Mouse (Mus musculus) cerebellum, postnatal 10 days (tissue): ENCODE results near the gene Vcp.
"Not testable (repeated sequence)": the region's sequence is repeated elsewhere in the genome, so short reads cannot be mapped to it uniquely, and the experiment has no call there.

ENCODE experiments used
- DNase-seq, 2 experiments: peaks; one replicate each; pipeline ENCODE4 v3.0.0; 2021; ENCODE audit warnings: mixed read lengths in 2 of 2

Gene Vcp

DNA sequence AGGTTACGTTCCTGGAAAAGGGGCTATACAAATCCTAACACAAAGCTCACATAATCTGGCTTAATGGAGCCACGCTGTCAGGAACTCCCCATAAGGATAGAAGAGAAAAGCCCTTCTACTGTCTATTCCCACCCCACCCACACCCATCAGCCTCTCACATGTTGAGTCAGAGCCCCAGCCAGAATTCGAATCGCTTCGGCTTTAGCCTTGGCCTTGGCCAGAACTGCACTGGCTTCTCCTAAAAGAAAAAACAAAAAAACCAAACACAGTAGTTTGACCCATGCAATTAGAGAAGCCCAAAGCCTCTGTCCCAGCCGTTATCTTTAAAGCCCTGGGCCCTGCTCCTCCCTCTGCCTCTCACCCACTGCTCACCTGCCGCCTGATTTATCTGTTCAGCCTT lies 28.8 kb upstream of the Vcp start:
- DNase-seq, result no peak

DNA sequence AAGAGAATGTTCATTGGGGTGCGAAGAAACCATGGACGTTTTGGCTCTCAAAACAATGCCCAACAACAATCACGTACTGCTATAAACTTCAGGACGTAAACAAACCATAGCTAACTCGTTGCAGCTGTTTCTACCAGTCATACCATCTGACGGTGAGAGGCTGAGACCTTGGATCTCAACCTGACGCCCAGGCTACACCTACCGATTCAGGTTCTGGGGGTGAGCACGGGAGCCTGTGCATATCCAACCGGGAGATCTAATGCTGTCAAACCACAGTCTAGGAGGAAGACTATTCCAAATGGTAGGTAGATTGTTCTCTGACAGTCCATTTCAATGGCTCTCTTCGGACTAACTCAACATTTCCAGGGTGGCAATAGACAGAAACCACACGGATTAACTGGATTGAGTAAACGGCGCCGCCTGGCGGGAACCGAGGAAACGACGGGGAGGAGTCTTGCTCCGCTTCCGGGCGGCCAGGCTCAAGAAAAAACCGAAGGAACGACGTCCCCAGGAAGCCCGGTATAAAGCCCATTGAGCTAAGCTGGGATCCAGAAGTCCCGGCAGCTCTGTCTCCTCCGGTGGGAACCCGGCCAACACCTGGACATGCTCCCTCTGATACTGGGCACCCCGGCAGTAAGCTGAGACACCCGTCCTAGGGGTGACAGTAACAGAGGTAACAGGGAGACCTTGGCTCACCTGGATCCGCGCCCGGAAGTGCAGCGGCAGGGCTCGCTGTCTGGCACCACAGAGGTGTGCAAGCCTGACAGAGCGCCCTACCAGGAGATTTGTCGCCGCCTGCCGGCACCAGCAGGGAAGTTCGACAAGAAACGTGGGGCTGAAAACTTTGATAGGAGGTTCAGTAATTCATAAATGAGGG lies 25.0 kb upstream of the Vcp start, which contains the start of gene Pigo:
Pigo (minus strand) TSS at position 736 of the 877 bp plus-strand sequence.
- peak; percentile 99 for DNase-seq

DNA sequence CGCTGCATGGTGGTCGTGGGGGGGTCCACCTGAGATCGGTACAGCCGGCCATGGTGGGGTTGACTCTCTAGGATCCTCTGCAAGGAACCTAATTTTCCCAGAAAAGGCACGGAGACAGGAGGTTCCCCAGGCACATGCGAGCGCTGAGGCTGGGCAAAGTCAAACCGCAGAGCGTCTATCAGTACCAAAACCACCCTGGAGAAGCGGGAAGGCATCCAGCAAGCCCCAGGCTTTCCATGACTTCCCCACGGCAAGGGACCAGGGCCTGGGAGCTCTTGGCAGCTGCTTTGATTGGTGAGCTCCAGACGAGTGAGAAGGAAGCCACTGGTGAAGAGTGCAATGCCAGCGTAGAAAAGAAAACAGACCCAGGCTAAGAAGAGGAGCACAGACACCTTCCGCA lies 24.4 kb upstream of the Vcp start:
- peak; percentile 47 to 51 for DNase-seq

DNA sequence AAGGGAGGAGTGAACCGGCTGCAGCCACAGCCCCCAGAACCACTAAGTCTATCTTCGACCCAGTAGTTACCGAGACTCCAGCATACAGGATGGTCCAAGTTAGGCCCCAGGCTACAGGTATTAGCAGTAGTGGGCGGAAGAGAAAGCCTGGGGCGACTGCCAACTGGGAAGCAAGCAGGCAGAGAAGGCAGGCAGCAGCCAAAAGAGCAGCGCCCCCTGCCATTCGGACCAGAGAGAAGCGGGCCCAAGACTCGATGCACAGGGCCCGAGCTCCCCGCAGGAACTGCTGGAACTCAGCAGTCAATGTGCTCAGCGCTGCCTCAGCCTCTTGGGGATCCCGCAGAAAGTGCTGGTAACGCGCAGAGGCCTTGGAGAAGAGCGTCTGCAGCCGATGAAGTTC lies 21.0 kb upstream of the Vcp start:
- peak; percentile 42 to 55 for DNase-seq

DNA sequence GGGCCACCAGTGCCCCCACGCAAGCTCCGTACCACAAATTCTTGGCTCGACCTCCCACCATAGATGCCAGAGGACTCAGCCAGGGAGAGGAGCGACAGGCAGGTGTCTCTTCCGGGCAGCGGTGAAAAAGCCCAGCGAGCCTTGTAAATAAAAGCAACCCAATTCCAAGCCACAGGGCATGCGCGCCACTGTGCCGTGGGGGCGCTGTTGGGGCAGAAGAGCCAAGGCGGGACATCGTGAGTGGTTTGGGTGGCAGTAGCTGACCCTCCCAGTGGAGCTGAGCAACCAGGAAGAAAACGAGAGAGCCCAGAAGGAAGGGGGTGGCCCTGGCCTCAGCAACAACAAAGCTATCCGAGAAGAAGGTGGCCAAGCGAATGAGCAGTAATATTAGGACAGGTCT lies 20.6 kb upstream of the Vcp start:
- DNase-seq, result no peak

DNA sequence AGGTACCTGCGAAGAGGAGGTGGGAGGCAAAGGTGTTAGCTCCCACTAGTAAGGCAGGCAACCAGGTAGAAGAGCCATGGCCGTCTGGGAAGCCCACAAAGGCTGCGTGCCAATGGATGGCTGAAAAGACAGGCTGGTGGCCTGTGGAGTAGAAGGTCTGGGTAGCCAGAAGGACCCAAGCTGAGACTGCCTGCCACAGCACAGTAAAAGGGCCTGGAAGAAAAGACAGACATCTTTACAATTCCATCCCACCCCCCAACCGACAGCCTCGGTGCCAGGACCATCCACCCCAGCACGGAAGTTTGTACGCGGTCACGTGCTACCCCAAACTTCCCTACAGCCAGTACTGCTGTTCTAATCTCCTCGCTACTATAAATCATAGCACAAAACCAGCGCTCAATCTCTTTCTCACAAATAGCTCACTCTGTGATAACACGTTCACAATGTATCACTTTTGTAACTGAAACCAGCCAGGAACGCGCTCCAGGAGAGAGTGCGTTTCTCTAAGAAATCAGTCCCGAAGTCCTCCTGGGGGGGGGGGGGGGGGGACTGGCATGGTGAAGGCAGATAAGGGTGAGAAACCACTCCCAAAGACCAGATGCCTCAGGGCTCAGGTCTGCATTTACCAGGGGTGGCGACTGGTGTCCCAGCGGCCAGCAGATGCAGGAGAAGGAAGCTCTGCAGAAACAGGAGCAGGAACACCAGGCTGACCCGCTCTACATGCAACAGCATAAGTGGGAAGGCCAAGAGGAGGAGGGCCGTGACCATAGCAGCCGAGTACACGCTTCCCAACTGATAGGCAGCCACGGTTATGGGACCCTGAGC lies 19.5 kb upstream of the Vcp start:
- DNase-seq, result no peak

DNA sequence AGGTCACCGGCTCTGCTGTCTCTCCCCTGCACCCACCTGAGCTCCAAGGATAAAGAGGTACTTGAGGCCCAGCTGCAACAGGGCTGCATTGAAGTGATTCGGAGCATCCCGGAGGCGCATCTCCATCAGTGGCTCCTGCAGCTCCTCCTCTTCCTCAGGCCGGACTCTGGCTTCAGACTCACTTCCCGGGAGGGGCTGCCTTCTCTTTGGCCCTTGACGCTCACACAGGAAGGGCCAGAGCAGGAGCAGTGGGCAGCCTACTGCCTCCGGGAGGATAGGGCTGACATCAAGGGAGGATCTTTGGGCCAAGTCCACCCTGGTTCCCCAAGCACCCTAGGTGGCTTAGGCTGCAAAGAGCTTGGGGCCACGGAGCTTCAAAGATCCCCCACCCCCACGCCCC lies 18.9 kb upstream of the Vcp start:
- no peak for DNase-seq

DNA sequence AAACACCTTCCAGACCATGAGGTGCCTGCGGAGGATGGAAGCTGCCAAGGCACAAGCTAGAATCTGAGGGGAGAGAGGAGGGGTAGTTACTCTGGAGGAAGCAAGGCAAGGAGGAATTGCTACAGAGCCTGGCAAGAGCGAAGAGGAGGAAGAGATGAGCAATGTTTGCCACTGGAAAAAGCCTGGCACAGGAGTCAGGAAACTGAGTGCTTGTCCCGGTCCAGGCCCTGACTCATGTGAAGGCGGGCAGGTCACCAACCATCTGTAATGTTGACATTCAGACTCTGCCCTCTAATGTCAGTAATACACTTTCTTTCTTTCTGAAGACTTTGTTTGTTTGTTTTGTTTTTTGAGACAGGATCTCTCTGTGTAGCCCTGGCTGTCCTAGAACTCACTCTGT lies 17.8 kb upstream of the Vcp start:
- no peak for DNase-seq

DNA sequence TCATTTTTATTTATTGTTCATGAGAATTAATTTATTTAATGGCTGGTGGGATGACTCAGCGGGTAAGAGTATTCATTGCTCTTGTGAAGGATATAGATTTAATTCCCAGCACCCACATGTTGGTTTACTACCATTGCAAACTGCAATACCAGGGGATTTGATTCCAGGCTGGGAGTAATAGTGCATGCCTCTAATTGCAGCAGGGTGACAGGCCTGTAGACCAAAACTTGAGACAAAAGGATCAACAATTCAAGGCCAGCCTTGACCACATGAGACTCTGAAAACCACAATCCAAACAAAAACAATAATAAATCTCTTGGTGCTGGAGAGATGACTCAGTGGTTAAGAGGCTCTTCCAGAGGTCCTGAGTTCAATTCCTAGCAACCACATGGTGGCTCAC lies 11.8 kb upstream of the Vcp start:
- no peak for DNase-seq

DNA sequence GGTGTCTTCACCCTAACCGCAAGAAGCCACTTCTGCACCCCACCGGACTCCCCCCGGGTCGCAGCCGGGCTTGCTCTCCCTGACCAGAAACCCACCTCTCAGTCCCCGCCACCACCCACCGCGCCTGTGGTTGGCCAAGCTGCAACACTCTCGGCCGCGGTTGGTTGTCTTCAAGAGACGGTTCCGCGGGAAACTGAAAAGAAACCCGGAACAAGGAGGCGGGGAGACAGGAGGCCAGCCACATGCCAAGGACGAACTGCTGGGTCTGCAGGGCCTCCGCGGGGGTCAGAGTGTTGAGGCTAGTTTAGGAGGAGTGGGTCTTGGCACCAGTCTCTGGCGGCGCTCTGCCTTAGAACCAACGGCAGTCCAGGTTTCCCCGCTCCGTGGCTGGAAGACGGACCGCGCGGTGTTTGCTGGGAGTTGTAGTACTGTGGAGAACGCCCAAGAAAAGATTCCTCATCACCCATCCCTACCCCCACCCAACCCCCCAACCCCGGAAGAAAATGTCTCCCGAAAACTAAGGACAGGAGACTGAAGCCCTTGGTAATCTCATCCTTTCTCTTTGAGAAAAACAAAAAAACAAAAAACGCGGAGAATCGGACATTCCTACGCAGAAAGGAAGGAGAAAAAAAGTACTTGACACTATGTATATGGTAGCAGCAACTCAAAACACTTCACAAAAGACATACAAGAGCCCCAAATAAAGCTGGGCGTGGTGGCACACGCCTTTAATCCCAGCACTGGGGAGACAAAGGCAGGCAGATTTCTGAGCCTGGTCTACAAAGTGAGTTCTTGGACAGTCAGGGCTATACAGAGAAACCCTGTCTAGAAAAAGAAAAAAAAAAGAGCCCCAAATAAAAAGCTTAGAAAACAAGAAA lies 10.1 kb upstream of the Vcp start, which contains the start of gene Fancg:
Fancg (minus strand) TSS at position 346 of the 878 bp plus-strand sequence.
- peak; percentile 92 to 95 for DNase-seq

DNA sequence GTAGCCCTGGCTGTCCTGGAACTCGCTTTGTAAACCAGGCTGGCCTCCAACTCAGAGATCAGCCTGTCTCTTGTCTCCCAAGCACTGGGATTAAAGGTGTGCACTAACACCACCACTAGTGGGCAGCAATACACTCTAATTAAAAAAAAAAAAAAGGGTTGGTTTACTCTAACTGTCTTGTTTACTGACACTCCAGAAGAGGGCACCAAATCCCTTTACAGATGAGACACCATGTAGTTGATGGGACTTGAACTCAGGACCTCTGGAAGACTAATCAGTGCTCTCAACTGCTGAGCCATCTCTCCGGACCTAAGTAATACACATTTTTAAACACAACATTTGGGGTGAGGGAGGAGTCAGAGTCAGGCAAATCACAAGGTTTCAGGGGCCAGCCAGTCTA lies 5.5 kb upstream of the Vcp start:
- DNase-seq, result peak; percentile 56 to 73

DNA sequence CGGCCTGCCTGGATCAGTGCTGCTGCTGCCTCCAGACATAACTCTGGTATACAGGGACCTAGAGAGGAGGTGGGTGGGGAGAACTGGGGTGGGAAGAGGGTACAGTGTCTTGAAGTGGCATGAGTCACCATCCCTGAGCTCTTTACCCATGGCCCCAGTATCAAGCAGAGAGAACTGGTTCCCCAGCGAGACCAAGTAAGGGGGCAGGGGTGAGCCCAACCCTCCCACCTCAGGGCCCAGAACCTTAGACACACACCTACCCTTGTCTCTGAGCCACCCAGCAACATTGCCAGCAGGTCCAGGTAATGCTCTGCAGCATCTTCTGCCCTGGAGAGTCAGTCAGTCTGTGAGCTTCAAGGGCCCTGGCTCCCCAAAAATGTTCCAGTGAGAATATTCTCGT lies 4.6 kb upstream of the Vcp start:
- DNase-seq, result no peak

DNA sequence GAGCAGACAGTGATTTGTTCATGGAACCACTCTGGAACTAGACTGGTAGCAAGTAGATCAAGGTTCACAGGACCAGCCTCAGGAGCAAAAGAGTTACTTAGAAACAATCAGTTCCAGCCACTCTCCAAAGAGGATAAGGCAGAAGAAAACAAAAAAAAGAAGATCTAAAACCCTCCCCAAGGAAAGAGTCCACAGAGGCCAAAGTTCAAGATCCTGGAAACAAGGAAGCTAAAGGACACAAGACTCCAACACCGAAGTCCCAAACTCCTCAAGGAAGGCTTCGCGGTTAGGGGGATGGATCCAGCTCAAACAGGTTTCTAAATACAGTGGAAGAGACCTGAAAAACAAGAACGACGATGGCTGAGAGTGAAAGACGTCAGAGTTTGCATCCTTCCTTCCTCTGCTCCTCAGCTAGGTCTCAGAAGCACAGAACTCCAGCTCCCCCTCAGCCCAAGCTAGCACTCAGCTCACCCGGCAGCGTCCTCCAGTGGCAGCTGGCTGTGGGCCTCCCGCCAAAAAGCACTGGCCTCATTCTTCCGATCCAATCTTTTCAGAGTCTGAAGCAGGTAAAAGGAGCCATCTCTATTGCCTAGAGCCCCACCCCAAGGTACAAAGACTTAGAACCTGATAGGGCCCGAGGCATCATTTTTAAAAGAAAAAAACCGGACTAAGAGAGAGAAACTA lies 2.6 kb upstream of the Vcp start:
- peak in 1 of 2 experiments; percentile 33 for DNase-seq

DNA sequence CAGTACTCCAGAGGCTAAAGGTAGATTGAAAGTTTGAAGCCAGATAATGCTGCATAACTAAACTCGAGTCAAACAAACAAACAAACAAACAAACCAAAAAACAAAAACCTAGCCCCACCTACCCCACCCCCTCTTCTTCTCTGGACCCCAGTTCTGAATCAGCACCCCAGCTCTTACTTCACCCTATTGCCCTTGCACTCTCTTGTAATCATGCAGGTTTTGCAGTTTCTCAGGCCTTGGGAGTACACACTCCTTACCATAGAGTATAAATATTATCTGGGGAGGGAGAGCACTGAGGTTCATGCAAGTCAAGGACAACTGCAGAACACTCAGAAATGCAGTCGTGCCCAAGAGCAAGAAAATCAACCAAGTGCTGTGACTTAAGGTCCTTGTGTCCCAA lies 965 bp upstream of the Vcp start:
- no peak for DNase-seq

DNA sequence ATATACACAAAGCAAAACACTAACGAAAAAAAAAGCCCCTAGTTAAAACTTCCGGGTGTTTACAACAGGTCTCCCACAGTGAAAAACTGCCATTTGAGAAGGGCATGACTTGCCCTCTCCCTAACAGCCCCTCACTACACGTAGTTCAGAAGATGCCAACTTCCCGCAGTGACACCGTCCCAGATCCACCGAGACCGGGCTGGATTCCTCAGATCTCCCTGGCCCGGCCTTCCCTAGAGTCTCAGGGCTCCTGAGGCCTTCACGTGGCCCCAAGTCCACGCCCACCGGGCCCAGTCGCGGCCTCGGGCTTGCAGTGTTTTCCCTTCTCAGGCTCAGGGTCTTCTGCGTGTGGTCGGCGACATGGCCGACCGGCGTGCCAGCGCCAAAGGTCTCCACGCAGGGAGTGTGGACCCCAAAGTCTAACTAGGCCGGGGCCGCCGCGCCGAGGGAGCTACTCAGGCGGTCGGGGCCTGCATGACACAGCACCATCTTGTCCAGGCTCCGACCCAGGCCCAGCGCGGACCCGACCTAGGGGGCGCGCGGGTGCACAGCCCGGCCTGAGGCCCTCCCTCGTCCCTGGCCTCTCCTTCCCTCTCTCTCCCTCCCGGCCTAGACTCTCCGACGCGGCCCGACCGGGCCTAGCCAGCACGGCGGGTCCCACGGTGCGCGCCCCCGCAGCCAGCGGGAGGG lies 711 bp downstream of the Vcp start:
- DNase-seq, result peak; percentile 84

DNA sequence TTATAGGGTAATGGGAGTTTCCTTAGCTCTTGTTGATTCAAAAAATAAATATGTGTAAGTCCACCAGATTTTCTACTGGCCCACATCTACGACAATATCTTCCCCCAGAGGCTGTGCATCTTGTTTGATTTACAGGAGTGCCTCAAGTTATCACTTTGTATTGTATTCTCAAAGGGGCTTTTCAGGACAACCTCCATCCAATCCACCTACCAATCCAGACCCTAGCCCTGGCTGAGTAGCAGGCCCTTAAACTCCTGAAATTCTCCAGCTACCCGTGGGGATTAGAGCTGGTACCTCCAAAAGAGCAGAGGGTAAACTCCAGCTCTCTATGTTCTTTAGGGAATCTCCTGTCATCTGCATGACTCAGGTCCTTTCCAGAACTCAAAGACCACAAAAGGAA lies 2.3 kb downstream of the Vcp start:
- DNase-seq, result no peak

DNA sequence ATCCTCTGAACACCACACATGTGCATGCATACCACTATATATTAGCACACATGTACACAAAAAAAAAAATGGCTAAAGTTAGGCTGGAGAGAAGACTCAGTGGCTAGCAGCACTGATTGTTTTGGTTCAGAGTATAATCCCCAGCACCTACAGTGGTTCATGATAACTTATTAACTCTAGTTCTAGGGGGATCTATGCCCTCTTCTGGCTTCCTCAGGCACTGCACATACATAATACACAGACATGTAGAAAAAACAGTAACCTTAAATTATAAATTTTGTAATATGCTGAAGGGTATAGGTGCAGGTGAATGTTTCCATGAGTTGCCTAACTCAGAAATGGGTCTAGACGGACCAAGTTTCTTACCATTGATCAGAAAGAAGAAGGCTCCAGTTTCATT lies 12.0 kb downstream of the Vcp start:
- DNase-seq, result no peak

DNA sequence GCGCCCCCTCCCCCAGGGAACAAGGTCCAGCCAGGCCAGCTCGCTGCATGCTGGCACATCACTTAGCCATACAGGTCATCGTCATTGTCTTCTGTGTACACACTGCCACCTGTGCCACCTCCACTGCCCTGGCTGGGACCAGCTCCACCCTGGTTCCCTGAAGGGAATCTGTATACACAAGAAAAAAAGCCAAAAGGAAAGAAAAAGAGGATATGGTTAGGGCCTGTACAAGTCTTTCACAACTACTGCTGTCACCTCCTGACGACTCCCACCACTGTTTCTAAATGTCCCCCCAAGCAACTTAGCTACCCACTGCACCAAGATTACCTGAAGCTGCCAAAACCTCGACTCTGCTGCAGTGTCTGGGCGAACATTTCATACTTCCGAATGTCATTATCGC lies 19.8 kb downstream of the Vcp start:
- not testable (repeated sequence) for DNase-seq

DNA sequence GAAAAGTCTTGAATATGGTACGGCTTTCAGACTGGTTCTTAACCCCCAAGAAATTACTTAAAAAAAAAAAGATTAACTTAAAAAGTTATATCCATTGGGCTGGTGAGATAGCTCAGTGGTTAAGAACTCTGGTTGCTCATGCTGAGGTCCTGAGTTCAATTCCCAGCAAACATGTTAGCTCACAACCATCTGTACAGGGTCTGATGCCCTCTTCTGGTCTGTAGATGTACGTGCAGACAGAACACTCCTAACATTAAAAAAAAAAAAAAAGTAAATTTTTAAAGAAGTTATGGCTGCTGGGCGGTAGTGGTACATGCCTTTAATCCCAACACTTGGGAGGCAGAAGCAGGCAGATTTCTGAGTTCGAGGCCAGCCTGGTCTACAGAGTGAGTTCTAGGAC lies 22.2 kb downstream of the Vcp start:
- no peak for DNase-seq

DNA sequence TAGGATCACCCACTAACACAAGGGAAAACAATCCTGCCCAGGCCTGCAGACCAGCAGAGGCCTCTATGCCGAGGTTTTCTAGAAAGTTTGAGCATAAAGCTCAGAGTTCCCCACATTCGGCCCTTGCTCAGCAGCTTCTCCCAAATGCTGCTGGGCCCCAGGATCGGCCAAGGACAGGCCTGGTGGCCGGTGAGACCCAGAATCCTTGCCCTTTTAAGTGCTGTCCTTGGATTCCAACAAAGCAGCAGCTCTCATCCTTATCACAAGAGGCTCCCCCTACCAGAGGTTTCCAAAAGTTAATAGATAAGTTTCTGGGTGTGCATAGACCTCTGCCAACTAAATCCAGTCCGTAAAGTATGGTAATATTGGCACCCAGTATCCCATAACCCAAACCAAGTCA lies 26.4 kb downstream of the Vcp start:
- DNase-seq, result no peak

DNA sequence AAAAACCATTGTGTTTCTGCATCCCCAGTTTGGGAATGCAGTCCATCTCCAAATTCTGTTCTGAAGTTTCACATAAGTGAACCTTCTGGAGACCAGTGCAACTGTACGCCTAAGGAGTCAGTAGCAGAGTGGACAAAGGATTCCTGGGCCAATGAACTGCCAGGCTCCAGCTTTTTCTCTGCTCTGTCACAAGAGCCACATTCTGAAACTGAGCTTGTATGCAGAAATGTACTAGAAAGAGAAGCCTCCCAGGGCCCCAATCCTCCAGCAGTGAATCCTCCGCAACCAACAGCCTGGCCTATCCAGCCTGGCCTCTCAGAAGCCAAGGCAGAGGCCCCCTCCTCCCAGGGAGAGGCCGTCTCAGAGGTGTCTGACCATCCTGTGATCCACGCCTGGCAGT lies 27.4 kb downstream of the Vcp start:
- DNase-seq, result no peak

DNA sequence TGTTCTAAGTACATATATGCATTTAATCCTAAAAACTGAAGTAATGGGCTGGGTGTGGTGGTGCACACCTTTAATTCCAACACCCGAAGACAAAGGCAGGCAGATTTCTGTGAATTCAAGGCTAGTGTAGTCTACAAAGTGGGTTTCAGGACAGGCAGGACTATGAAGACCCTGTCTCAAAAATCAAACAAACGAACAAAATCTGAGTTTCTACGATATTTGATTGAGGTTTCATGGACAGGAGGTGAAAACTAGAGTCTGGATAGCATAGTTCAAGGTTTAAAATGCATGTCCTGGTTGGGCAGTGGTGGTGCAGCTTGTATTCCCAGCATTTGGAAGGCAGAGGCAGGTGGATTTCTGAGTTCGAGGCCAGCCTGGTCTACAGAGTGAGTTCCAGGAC lies 31.0 kb downstream of the Vcp start, which contains the start of gene 1700022I11Rik:
1700022I11Rik (plus strand) TSS at position 301 of the 400 bp plus-strand sequence.
- no peak for DNase-seq
